In the genomic region with DNA sequence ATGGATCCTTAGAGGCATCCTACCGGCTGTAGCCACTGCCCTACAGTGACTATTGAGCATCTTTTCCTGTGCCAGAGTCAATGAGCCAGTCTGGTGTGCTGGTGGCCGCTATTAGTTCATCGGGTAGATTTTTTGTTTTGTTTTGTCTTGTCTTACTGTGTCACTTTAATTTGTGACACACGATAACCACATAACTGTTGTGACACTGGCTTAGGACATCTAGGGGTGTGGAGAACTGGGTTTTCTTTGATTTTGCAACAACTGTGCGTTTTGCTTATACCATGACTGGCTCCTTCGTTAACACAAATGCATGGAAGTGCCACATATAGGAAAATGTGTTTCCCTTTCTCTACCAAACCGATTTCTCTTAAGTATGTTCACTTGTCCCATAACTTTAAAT, we compare ENCODE assay signal across 25 mouse cellular contexts. TPM values are rescaled to one million over a fixed set of nuclear protein-coding genes. Genes with fewer than 3 reads are reported as not detected.
"Had no signal": no experiment of that assay in that cellular context is flagged by ENCODE, and none has a peak within 500 bp of the region (broad histone marks: within the 10 kb centered on the region; RNA-seq: fewer than 3 reads in every experiment).

No protein-coding gene starts in this region.

- H3K9me3 ChIP-seq: limb, embryonic 10.5 days; limb, embryonic 13.5 days; liver, embryonic 13.5 days; megakaryocyte, embryonic 14.5 days; midbrain, embryonic 10.5 days; midbrain, embryonic 13.5 days had no signal

- ATAC-seq: intestine, embryonic 16.5 days; lung, postnatal 0 days; midbrain, embryonic 13.5 days; midbrain, embryonic 16.5 days had no signal

- DNase-seq: kidney, adult 2 months; kidney, postnatal 25 days; layer of hippocampus, adult 9-11 months; layer of hippocampus, postnatal 36 days; liver; liver, embryonic 13.5 days; lung, embryonic 14.5 days; right cerebral cortex, adult 18-20 months; right cerebral cortex, postnatal 14 days; right cerebral cortex, postnatal 4 days; thymus, postnatal 25 days had no signal

- H3K4me1 ChIP-seq: limb, embryonic 10.5 days; limb, embryonic 13.5 days; midbrain, embryonic 13.5 days had no signal

- H3K27ac ChIP-seq: kidney, postnatal 0 days; layer of hippocampus, adult 2 months; limb, embryonic 10.5 days; limb, embryonic 13.5 days; liver, embryonic 13.5 days; midbrain, embryonic 10.5 days; midbrain, embryonic 13.5 days; stomach, postnatal 0 days had no signal

- H3K4me3 ChIP-seq: layer of hippocampus, adult 2 months; limb, embryonic 10.5 days; limb, embryonic 13.5 days; liver, embryonic 13.5 days; megakaryocyte, embryonic 14.5 days; midbrain, embryonic 10.5 days; midbrain, embryonic 13.5 days had no signal

- H3K36me3 ChIP-seq: limb, embryonic 10.5 days; limb, embryonic 13.5 days; liver, embryonic 13.5 days; midbrain, embryonic 10.5 days; midbrain, embryonic 13.5 days had no signal

- H3K27me3 ChIP-seq: limb, embryonic 13.5 days; liver, embryonic 13.5 days; megakaryocyte, embryonic 14.5 days; midbrain, embryonic 13.5 days had no signal

- H3K4me2 ChIP-seq: limb, embryonic 13.5 days; liver, embryonic 13.5 days; lung, embryonic 14.5 days; midbrain, embryonic 13.5 days had no signal

- H3K9ac ChIP-seq: limb, embryonic 13.5 days; liver, embryonic 13.5 days; lung, embryonic 14.5 days; midbrain, embryonic 13.5 days had no signal

RNA-seq across cellular contexts. Expression of a gene that starts 39.4 kb away (rescaled TPM):
- total RNA-seq: layer of hippocampus, adult 2 months; layer of hippocampus, postnatal 36 days; left cerebral cortex, postnatal 25 days had no signal
- polyA plus RNA-seq: kidney, embryonic 14.5 days; limb, embryonic 10.5 days; lung, embryonic 14.5 days; midbrain, embryonic 10.5 days; midbrain, embryonic 13.5 days; midbrain, embryonic 16.5 days; neural tube, embryonic 11.5 days had no signal
